Mouse (Mus musculus) heart, embryonic 11.5 days (tissue): ENCODE results near the gene Lcor. TPM values are rescaled to one million over a fixed set of nuclear protein-coding genes. Genes with fewer than 3 reads are reported as not detected.

Source experiments
- ATAC-seq: fragments of 200-750 bp; cut with Nextera tagmentation; replicated peaks from 2 replicates; pipeline ENCODE4 v1.8.0; 2017; ENCODE audit warnings: moderate library complexity; ENCODE audit not compliant: insufficient number of reproducible peaks, low FRiP score, low TSS enrichment
- H3K27ac ChIP-seq: fragments of 300-500 bp; sonication (generic); 2 replicates; pipeline ENCODE4 v1.5.1; 2014; ENCODE audit warnings: mild to moderate bottlenecking, low read depth, low read length
- H3K27me3 ChIP-seq: fragments of 300-500 bp; sonication (generic); 2 replicates; pipeline ENCODE4 v1.6.1; 2014; ENCODE audit warnings: mild to moderate bottlenecking, low read length, mixed read lengths; ENCODE audit not compliant: control insufficient read depth, insufficient read depth
- H3K36me3 ChIP-seq: fragments of 300-500 bp; sonication (generic); 2 replicates; pipeline ENCODE4 v1.6.1; 2014; ENCODE audit warnings: mild to moderate bottlenecking, low read length, moderate library complexity, mixed read lengths; ENCODE audit not compliant: control insufficient read depth, insufficient read depth
- H3K4me1 ChIP-seq: fragments of 300-500 bp; sonication (generic); 2 replicates; pipeline ENCODE4 v1.6.1; 2014; ENCODE audit warnings: low read length; ENCODE audit not compliant: control insufficient read depth, insufficient read depth
- H3K4me2 ChIP-seq: fragments of 300-500 bp; sonication (generic); 2 replicates; pipeline ENCODE4 v1.6.1; 2014; ENCODE audit warnings: mild to moderate bottlenecking, moderate library complexity
- H3K4me3 ChIP-seq: fragments of 300-500 bp; sonication (generic); 2 replicates; pipeline ENCODE4 v1.5.1; 2014; ENCODE audit warnings: low read depth, low read length
- H3K9ac ChIP-seq: fragments of 300-500 bp; sonication (generic); 2 replicates; pipeline ENCODE4 v1.6.1; 2014; ENCODE audit warnings: mild to moderate bottlenecking, low read depth, low read length, moderate library complexity
- H3K9me3 ChIP-seq: fragments of 300-500 bp; sonication (generic); replicated peaks from 2 replicates; pipeline ENCODE4 v1.6.1; 2016; ENCODE audit warnings: low read length; ENCODE audit not compliant: control insufficient read depth
- WGBS: fragments of 180-500 bp; shearing (Covaris S2); extraction: QIAGEN DNeasy Blood & Tissue Kit; methylation state at CpG from one replicate; pipeline ENCODE4 v1.1.7; 2014; ENCODE audit not compliant: insufficient replicate concordance; 5-methylcytosine and 5-hydroxymethylcytosine counted together
- polyA plus RNA-seq: library from polyadenylated mRNA; unstranded; fragments of >200 nt; fragmentation: Nextera tagmentation; extraction: Ambion mirVana; gene quantifications from 2 replicates; pipeline ENCODE4 v1.2.1, GENCODE M21; 2014

The Lcor gene
- polyA plus RNA-seq, 1 experiment from 2014 or later = 16.3 TPM

GRCm38 (mm10) chr19:41482909-41483444, 540 bp downstream of the Lcor start:
- 0% methylated on average over 23 of the region's 91 CpGs for WGBS
- Histone ChIP-seq H3K4me3 (peak overlapping the region; percentile 88), H3K9ac (peak overlapping the region; percentile 94), H3K9me3 (no peaks in the 10 kb centered on the region), H3K36me3 (no peaks in the 10 kb centered on the region), H3K27me3 (no peaks in the 10 kb centered on the region), H3K4me2 (peak overlapping the region; percentile 70), H3K4me1 (peaks cover 6% of the 10 kb centered on the region; the same call in 1 of the 2 replicates), H3K27ac (peak overlapping the region; percentile 98)
- ATAC-seq = peak; percentile 75

GRCm38 (mm10) chr19:41483445-41484040, 1.1 kb downstream of the Lcor start:
- peak; percentile 28 for ATAC-seq

GRCm38 (mm10) chr19:41484361-41484760, 1.9 kb downstream of the Lcor start:
- Histone ChIP-seq H3K27me3 (no peaks in the 10 kb centered on the region), H3K4me1 (peaks cover 6% of the 10 kb centered on the region; the same call in 1 of the 2 replicates), H3K4me2 (peak overlapping the region; percentile 48), H3K27ac (no peak overlapping the region), H3K9ac (no peak overlapping the region), H3K9me3 (no peaks in the 10 kb centered on the region), H3K4me3 (0 out of 2 replicates have a peak overlapping the region, but pooled peaks have one; percentile 4), H3K36me3 (no peaks in the 10 kb centered on the region)
- 34% methylated on average over 5 of the region's 5 CpGs for whole genome bisulfite sequencing
- ATAC-seq = no peak

More at GRCm38 (mm10) chr19:41483445-41484040, 1.1 kb downstream of the Lcor start:
- peak overlapping the region; percentile 88 for H3K4me3 ChIP-seq
- H3K27me3 ChIP-seq = no peaks in the 10 kb centered on the region
- H3K4me2 ChIP-seq = peak overlapping the region; percentile 70
- H3K9me3 ChIP-seq = no peaks in the 10 kb centered on the region
- H3K36me3 ChIP-seq = no peaks in the 10 kb centered on the region
- H3K9ac ChIP-seq = peak overlapping the region; percentile 94
- peaks cover 6% of the 10 kb centered on the region; the same call in 1 of the 2 replicates for H3K4me1 ChIP-seq
- H3K27ac ChIP-seq = peak overlapping the region; percentile 98
- WGBS = under 1% methylated on average over 30 of the region's 30 CpGs

GRCm38 (mm10) chr19:41495382-41496032, 13.1 kb downstream of the Lcor start:
- 67% methylated on average over 4 of the region's 4 CpGs for WGBS
- ATAC-seq = no peak

GRCm38 (mm10) chr19:41496058-41496457, 13.6 kb downstream of the Lcor start:
- no peaks in the 10 kb centered on the region for H3K4me1 ChIP-seq
- H3K9ac ChIP-seq = no peak overlapping the region
- H3K4me2 ChIP-seq = no peak overlapping the region
- H3K36me3 ChIP-seq = no peaks in the 10 kb centered on the region
- H3K27me3 ChIP-seq = no peaks in the 10 kb centered on the region
- H3K9me3 ChIP-seq = no peaks in the 10 kb centered on the region
- H3K4me3 ChIP-seq = no peak overlapping the region
- no peak overlapping the region for H3K27ac ChIP-seq
- ATAC-seq = no peak

More at GRCm38 (mm10) chr19:41495382-41496032, 13.1 kb downstream of the Lcor start:
- H3K36me3 ChIP-seq = no peaks in the 10 kb centered on the region
- H3K27me3 ChIP-seq = no peaks in the 10 kb centered on the region
- H3K9me3 ChIP-seq = no peaks in the 10 kb centered on the region
- no peak overlapping the region for H3K4me2 ChIP-seq
- no peak overlapping the region for H3K9ac ChIP-seq
- H3K4me1 ChIP-seq = no peaks in the 10 kb centered on the region
- no peak overlapping the region for H3K27ac ChIP-seq
- H3K4me3 ChIP-seq = no peak overlapping the region

- H3K36me3 ChIP-seq = no peaks in the 10 kb centered on the region
- no peaks in the 10 kb centered on the region for H3K4me1 ChIP-seq
- no peaks in the 10 kb centered on the region for H3K27me3 ChIP-seq
- 92% methylated on average over 8 of the region's 8 CpGs for WGBS
- H3K9me3 ChIP-seq = no peaks in the 10 kb centered on the region
- no peak for ATAC-seq
- no peak overlapping the region for H3K9ac ChIP-seq
- H3K4me2 ChIP-seq = no peak overlapping the region
- H3K27ac ChIP-seq = no peak overlapping the region
- no peak overlapping the region for H3K4me3 ChIP-seq
These were observed 25.4 kb downstream of the Lcor start for GRCm38 (mm10) chr19:41507872-41508271.

GRCm38 (mm10) chr19:41514836-41515235, 32.4 kb downstream of the Lcor start:
- no peaks in the 10 kb centered on the region for H3K36me3 ChIP-seq
- WGBS = 96% methylated on average over 1 of the region's 1 CpGs
- no peak for ATAC-seq
- no peak overlapping the region for H3K27ac ChIP-seq
- no peak overlapping the region for H3K9ac ChIP-seq
- no peaks in the 10 kb centered on the region for H3K4me1 ChIP-seq
- no peak overlapping the region for H3K4me3 ChIP-seq
- H3K9me3 ChIP-seq = no peaks in the 10 kb centered on the region
- no peaks in the 10 kb centered on the region for H3K27me3 ChIP-seq
- H3K4me2 ChIP-seq = no peak overlapping the region

- no peak overlapping the region for H3K4me3 ChIP-seq
- no peaks in the 10 kb centered on the region for H3K9me3 ChIP-seq
- H3K4me1 ChIP-seq = no peaks in the 10 kb centered on the region
- H3K36me3 ChIP-seq = no peaks in the 10 kb centered on the region
- H3K9ac ChIP-seq = no peak overlapping the region
- H3K27ac ChIP-seq = no peak overlapping the region
- no peak for ATAC-seq
- H3K27me3 ChIP-seq = no peaks in the 10 kb centered on the region
- no peak overlapping the region for H3K4me2 ChIP-seq
- WGBS = 88% methylated on average over 1 of the region's 1 CpGs
These were observed 33.1 kb downstream of the Lcor start for GRCm38 (mm10) chr19:41515549-41515948.
